Mouse (Mus musculus): Measurements from ENCODE around the gene B3gntl1. TPM values are rescaled to one million over a fixed set of nuclear protein-coding genes. Genes with fewer than 3 reads are reported as not detected.

B3gntl1 gene
- total RNA-seq (2021), result 1 to 10 TPM; 7.6 to 8.6 TPM
- long read RNA-seq, transcript B3gntl1-202 (13 exons, 2,864 nt), result major isoform, 6 of 8 reads
- long read RNA-seq, partial matches to known transcripts, result 1 of 8 reads
- long read RNA-seq, other reads (novel, unspliced or antisense), result 1 of 8 reads

DNA sequence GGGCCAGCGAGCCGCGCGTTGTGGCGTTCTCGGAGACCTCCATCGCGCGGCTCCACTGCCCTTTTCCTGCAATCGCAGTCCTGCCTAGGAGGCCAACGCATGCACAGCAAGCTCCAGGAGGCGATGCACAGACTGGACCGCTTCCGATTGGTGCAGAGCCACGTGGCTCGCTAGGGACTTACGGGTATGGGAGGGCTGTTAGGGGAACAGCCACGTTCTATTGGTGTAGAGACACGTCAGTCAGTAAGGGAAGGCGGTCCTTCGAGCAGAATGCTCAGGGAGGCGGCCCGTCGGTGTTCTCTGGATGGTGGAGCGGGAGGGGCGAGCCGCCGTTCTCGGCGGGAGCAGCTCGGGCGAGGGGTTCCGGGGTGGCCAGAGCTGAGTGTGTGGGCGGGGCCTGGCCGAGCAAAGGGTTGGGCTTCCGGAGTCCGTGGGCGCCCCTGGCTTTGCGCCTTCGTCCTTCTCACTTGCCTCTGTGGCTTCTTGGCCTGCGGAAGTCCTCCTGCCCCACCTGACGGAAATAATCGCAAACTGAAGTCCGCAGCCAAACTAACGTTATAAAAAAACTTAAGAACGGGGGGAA, at the start of gene B3gntl1:
TSS of gene B3gntl1 (minus strand) at position 164 of the 583 bp plus-strand sequence.
- DNase-seq (ENCODE audit: low spot score in 2 of 2), result peak; percentile 100

DNA sequence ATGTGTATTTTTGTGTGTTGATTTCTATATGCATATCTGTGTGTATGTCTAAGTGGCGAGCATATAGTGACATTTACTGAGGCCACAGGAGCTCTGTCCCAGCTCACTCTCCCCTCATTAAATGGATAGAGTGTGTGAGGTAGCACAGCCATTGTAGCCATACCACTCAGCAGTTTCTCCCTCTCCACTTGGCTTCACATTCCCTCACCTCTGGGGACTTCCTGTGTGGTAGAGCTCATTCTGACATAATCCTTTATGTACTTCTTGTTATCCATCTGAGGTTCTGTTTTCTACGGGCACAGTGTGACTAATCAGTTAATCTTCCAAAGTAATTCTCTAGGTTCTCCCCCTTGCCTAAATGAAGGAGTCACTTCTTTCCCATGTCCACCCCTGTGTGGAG, 49.5 kb upstream of the B3gntl1 start:
- no peak for DNase-seq (ENCODE audit: low spot score in 2 of 2)

DNA sequence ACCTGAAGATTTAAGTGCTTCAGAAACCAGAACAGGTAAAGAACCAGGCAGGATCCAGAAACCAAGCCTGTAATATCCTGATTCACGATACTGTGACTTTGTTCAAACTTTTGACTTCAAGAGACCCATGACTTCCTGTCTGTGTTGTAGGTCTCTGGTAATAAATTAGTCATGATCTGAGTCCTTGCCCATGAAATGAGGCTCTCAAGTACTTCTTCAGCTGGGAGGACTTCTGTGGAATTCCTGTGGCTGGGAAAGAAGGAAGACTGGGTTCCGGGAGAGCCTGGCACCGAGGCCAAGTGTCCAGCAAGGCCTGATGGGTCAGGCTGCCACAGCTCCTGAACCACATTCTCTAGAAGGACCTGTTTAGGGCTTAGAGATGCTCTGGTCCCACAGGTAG, 47.8 kb upstream of the B3gntl1 start:
- DNase-seq (ENCODE audit: low spot score in 2 of 2), result no peak

GRCm38 (mm10) chr11:121717724-121718123, 44.8 kb upstream of the B3gntl1 start:
- no peak for DNase-seq (ENCODE audit: low spot score in 2 of 2)

GRCm38 (mm10) chr11:121714745-121715485, 42.0 kb upstream of the B3gntl1 start:
- no peak for DNase-seq (ENCODE audit: low spot score in 2 of 2)

DNA sequence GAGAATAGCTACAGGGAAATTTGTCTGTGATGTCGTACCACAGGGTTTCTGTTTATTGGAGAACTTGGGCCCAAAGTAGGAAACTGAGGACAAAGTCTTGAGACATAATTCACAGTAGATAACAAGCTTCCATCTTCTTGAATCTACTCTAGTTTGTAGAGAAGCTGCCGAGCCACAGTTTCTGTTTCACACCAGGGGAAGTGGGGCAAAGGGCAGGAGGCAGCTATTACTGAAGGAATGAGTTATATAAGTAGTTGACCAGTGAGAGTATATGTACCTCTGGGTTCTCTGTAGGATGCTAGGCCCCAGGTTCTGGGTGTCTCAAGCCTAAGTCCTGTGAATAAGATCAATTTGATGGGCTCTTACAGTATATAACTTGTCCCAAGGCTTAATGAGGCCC, 40.6 kb upstream of the B3gntl1 start:
- DNase-seq (ENCODE audit: low spot score in 2 of 2), result no peak

GRCm38 (mm10) chr11:121712987-121713386, 40.0 kb upstream of the B3gntl1 start:
- no peak for DNase-seq (ENCODE audit: low spot score in 2 of 2)

GRCm38 (mm10) chr11:121710245-121710644, 37.3 kb upstream of the B3gntl1 start:
- no peak for DNase-seq (ENCODE audit: low spot score in 2 of 2)

DNA sequence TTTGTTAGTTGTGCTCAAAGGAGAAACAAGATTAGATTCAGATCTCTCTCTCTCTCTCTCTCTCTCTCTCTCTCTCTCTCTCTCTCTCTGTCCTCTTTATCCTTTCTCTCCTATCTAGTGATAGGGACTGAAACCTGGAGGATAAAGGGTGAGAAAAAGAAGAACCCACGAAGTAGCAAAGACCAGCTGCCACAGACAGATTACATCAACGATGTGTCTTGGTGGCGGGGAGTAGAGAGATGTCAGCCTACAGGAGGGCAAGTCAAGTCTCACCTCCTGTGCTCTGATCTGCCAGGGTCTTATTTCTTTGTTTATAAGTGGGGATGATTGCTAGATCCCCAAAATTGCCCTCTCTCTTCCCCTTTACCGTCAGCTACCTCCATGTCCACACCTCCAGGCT, 36.3 kb upstream of the B3gntl1 start:
- DNase-seq (ENCODE audit: low spot score in 2 of 2), result no peak

DNA sequence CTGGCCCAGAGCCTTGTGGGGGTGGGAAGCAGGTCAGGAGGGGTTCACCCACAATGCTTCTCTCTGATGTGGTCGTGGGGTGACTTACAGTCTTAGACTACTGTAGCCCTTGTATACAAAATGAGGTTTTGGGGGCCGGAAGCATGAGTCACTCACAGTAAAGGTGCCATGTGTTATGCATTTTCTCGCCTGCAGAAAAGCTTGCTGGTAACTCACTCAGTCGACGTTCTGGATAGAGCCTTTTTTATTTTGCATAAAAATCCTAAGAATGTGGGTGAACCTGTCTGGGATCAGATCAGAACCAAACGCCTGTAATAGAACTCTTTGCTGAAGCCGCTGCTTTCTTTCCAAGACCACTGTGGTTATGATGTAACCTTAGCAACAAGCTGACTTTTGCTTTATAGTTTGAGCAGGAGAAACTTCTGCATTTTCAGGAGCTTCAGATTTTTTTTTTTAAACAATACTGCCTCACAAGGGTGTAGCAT, 33.6 kb upstream of the B3gntl1 start:
- no peak for DNase-seq (ENCODE audit: low spot score in 2 of 2)

DNA sequence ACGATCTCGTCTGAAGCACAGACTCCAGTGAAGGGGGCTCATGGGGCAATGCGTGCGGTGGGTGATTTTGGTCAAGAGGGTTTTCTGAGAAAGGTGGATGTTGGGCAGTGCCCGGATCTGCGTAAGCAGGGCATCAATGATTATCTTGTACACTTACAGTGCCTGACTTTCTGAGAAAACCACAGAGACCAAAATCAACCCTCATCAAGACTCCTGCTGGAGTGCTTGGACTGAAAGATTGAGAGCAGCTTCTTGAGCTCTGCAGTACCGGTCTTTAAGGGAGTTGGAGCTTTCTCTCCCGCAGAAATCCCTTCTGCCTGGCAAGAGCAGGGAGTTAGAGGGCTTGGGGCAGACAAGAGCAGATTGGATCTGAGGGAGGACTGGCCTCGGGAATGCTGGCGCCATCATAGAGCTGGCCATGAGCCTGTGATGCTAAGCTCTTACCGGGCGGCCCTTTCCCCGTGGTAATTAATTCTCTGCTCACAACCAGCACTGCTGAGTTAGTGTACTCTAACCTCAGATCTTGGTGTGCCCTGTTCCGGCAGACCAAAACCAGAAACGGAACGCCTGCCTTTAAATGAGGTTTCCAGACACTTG, 30.8 kb upstream of the B3gntl1 start:
- DNase-seq (ENCODE audit: low spot score in 2 of 2), result peak; percentile 18 to 23

DNA sequence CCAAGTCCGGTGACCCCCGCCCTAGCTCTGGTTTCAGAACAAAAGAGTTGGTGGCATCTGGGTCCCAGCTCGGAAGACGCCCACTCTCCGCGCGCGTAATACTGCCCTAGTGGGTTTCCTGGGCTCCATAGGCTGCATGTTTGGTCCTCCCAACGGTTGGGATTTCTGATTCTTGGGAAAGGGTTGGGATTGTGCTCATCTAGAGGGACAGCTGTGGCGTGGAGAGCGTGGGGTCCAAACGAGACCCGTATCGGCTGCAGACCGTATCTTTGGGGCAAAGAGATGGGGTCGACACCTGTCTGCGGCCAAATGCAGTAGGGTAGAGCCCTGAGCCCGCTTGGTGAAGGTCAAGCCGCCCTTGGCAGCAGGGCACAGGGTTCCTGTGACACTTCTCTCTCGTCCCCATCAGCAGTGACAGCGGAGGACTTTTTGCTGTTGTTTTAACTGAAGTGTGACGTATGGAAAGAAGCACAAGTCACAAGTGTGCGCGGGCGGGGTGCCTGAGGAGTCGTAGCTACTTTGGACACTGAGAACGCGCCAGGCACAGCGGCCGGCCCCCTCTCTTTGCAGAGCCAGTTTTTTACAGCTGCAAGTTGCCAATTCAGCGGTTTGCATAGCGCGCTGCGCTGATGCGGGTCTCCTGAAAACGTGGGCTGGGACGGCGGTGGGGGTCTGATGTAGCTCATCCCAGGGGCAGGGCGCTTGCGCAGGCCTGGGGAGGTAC, 30.1 kb upstream of the B3gntl1 start:
- DNase-seq (ENCODE audit: low spot score in 2 of 2), result peak; percentile 45 to 53

DNA sequence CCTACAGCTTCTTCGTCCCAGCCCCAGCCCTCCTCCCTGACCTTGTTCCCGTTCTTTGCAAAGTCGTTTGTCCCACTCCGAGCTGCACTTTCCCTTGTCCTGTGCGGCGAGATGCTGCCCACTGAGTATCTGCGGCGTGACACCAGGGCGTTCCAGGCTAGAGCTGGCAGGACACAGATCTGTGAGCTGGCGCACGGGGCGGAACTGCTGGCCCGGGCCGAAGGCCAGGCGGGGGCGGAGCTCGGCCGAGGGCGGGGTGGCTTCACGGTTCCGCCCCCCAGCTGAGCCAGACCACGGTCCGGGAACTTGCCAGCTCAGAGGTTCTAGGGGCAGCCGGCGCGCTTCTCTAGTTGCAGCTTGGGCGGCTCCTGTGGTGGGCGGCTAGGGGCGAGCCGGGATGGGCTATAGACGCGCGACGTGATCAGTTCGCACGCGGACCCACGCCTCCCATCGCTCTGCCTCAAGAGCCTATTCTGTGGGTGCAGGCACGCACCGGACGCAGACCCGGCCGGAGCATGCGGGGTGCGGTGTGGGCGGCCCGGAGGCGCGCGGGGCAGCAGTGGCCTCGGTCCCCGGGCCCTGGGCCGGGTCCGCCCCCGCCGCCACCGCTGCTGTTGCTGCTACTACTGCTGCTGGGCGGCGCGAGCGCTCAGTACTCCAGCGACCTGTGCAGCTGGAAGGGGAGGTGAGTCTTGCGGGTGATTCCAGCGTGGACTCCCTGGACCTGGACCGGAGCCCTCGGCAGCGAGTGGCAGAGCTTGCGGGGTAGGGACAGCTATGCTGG, 29.4 kb upstream of the B3gntl1 start:
- peak; percentile 80 to 89 for DNase-seq (ENCODE audit: low spot score in 2 of 2)

- DNase-seq (ENCODE audit: low spot score in 2 of 2), result no peak
These were observed 28.3 kb upstream of the B3gntl1 start, which contains the start of gene Metrnl for GRCm38 (mm10) chr11:121701244-121701643. Gene Metrnl, plus strand, starts transcription at chr11:121701544.

DNA sequence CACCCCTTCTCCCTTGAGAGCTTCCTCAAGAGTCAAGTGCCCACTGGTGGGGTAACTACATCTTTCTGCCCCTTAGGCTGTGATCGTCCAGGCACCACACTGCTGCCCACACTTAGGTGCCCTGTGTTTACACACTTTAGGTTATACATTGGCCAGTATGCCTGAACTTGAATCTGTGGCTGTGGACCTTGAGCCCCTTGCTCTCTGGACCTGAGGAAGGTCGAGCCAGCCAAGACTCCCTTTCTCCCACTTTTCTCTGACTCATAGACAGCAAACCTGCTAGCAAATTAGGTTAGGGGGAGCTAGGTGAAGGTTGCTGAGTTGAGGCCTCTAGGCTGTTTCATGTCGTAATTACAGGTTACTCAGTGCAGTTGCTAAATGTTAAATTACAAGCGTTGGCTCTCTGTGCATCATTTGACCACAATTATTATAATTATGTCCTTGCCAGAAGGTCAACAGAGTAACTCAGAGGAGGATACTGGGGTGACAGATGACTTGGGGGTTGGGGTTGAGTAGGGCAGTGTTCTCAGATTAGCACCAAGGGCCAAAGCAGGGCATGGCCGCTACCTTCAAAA, 25.5 kb upstream of the B3gntl1 start:
- no peak for DNase-seq (ENCODE audit: low spot score in 2 of 2)

GRCm38 (mm10) chr11:121697271-121697670, 24.3 kb upstream of the B3gntl1 start:
- DNase-seq (ENCODE audit: low spot score in 2 of 2), result no peak

GRCm38 (mm10) chr11:121695304-121696064, 22.5 kb upstream of the B3gntl1 start:
- DNase-seq (ENCODE audit: low spot score in 2 of 2), result no peak

- no peak for DNase-seq (ENCODE audit: low spot score in 2 of 2)
These were observed 15.1 kb upstream of the B3gntl1 start for GRCm38 (mm10) chr11:121688024-121688423.

DNA sequence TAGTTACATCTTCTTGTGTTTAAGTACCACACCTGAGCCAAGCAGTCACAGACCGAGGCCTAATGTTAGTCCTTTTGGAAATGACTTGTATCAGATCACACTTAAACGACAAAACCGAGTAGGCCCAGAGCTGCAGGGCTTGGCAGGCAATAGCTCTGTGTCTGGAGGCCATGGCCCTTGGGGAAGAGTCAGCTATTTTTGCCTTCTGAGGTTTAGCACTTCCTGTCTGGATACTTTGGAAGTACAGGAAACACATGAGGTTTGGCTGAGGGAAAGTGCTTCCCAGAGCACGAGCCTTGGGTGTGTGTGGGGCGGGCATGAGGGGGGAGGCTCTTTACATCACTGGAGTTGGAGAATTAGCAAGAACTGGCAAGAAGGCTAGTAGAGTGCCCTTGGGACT, 13.7 kb upstream of the B3gntl1 start:
- DNase-seq (ENCODE audit: low spot score in 2 of 2), result no peak
